Mouse (Mus musculus) heart, embryonic 10.5 days (tissue): ENCODE data around the gene Fhl2. TPM values are rescaled to one million over a fixed set of nuclear protein-coding genes. Genes with fewer than 3 reads are reported as not detected.
"Not testable (repeated sequence)": the region's sequence is repeated elsewhere in the genome, so short reads cannot be mapped to it uniquely, and the experiment has no call there.

ENCODE experiments used
- DNase-seq: peaks from one replicate; pipeline ENCODE4 v3.0.0-alpha.2; 2017; ENCODE audit warnings: low spot score
- H3K27ac ChIP-seq: fragments of 300-500 bp; sonication (generic); 2 replicates; pipeline ENCODE4 v1.5.1; 2016; ENCODE audit warnings: mild to moderate bottlenecking
- H3K27me3 ChIP-seq: fragments of 300-500 bp; sonication (generic); 2 replicates; pipeline ENCODE4 v1.6.1; 2016; ENCODE audit warnings: mild to moderate bottlenecking; ENCODE audit not compliant: poor library complexity, insufficient read depth, severe bottlenecking
- H3K36me3 ChIP-seq: fragments of 300-500 bp; sonication (generic); 2 replicates; pipeline ENCODE4 v1.6.1; 2016; ENCODE audit warnings: mild to moderate bottlenecking, moderate library complexity
- H3K4me1 ChIP-seq: fragments of 300-500 bp; sonication (generic); 2 replicates; pipeline ENCODE4 v1.6.1; 2016; ENCODE audit warnings: mild to moderate bottlenecking
- H3K4me3 ChIP-seq: fragments of 300-500 bp; sonication (generic); 2 replicates; pipeline ENCODE4 v1.5.1; 2016; ENCODE audit warnings: mild to moderate bottlenecking, moderate library complexity
- H3K9me3 ChIP-seq: fragments of 300-500 bp; sonication (generic); 2 replicates; pipeline ENCODE4 v1.6.1; 2016; ENCODE audit warnings: mild to moderate bottlenecking, moderate library complexity
- WGBS: fragments of 180-500 bp; shearing (Covaris S2); methylation state at CpG from one replicate; pipeline ENCODE4 v1.1.7; 2016; 5-methylcytosine and 5-hydroxymethylcytosine counted together
- polyA plus RNA-seq: library from polyadenylated mRNA; unstranded; fragments of >200 nt; fragmentation: Nextera tagmentation; extraction: Ambion mirVana; gene quantifications from 2 replicates; pipeline ENCODE4 v1.2.1, GENCODE M21; 2016

Gene Fhl2
- polyA plus RNA-seq, 1 experiment from 2014 or later: 112 TPM

GRCm38 (mm10) chr1:43141555-43141961 lies 55.2 kb downstream of the Fhl2 start:
- Histone ChIP-seq H3K27ac (0 out of 2 replicates have a peak overlapping the region, but pooled peaks have one; percentile 7), H3K9me3 (no peaks in the 10 kb centered on the region), H3K4me3 (no peak overlapping the region), H3K27me3 (no peaks in the 10 kb centered on the region), H3K4me1 (peaks cover 30% of the 10 kb centered on the region), H3K36me3 (peaks cover 72% of the 10 kb centered on the region)
- 70% methylated on average over 11 of the region's 11 CpGs for WGBS
- no peak for DNase-seq

DNA sequence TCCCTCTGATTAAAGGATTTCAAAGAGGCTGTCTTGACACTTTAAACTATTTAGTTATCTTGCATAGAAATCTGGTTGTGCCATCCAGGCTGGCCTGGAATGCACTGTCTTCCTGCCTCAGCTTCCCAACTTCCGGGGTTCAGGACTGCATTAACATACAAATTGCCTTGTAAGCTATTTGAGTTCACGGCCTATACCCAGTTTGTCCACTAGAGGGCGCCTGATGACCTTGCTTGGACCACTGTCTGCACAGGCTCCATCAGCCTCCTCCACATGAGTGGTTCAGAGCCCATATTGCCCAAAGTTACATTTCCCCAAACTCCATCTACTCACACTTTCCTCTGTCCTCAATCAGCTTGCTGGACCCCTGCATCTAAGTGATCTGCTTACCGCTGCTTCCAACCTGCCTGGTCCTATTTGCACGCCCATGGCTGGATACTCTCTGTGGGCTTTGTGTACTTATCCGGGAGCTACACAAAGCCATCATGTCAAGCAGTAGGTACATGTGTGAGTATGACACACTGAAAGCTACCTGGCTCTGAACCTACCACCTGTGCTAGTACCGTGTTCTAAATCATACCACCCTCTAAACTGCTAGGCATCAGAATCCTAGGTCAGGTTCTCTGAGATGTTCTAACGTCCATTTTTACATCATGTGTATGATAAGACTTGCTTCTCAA lies 57.1 kb downstream of the Fhl2 start:
- DNase-seq: peak; percentile 90
- 45% methylated on average over 8 of the region's 8 CpGs for WGBS
- Histone ChIP-seq H3K36me3 (peaks cover 74% of the 10 kb centered on the region), H3K27me3 (no peaks in the 10 kb centered on the region), H3K27ac (no peak overlapping the region), H3K4me3 (no peak overlapping the region), H3K4me1 (peaks cover 28% of the 10 kb centered on the region), H3K9me3 (no peaks in the 10 kb centered on the region)

DNA sequence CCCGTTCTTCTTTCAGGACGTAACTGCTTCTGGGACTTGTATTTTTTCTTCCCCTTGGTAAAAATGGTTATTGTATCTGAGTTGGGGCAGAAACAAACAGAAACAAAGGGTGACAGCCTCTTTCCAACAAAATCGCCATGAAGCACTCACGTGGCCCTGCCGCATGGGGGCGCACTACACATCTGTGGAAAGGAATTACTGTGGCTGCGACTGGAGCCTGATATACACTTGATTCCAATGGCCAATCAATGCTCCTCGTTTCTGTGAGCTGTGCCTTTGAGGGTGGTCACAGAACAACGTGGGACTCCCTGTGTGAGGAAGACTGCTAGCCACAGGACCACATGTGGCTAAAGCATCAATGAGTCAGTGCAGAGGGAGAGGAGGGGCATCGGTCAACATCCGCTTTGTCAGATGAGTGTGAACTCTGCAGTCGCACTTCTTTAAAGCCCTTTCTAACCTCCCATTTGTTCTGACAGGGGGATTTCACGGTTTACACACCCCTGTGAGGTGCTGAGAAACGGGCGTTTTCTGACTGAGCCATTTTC lies 58.4 kb downstream of the Fhl2 start:
- H3K36me3 ChIP-seq: peaks cover 73% of the 10 kb centered on the region
- no peak overlapping the region for H3K27ac ChIP-seq
- H3K9me3 ChIP-seq: no peaks in the 10 kb centered on the region
- no peaks in the 10 kb centered on the region for H3K27me3 ChIP-seq
- WGBS: 67% methylated on average over 15 of the region's 15 CpGs
- no peak overlapping the region for H3K4me3 ChIP-seq
- peaks cover 17% of the 10 kb centered on the region for H3K4me1 ChIP-seq
- no peak for DNase-seq

DNA sequence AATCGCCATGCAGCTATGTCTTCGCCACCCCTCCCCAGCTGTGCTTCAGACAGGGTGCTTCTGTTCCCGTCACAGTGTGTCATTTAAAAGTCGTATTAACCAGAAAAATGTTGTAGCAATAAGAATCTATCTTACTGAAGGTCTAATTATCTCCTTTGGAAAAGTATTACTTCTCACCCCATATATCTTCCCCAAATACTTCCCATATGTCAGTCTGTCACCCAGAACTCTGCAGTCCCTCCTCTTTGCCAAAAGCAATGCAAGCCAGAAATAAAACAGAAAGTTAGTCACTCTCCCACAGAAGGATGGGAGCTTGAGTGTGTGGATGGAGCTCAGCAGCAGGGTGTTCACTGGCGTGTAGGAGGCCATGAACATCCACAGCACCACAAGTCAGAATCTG lies 59.5 kb downstream of the Fhl2 start:
- no peak overlapping the region for H3K27ac ChIP-seq
- H3K9me3 ChIP-seq: no peaks in the 10 kb centered on the region
- H3K4me3 ChIP-seq: no peak overlapping the region
- H3K27me3 ChIP-seq: no peaks in the 10 kb centered on the region
- WGBS: 83% methylated on average over 5 of the region's 5 CpGs
- no peak for DNase-seq
- H3K4me1 ChIP-seq: peaks cover 17% of the 10 kb centered on the region
- H3K36me3 ChIP-seq: peaks cover 77% of the 10 kb centered on the region

DNA sequence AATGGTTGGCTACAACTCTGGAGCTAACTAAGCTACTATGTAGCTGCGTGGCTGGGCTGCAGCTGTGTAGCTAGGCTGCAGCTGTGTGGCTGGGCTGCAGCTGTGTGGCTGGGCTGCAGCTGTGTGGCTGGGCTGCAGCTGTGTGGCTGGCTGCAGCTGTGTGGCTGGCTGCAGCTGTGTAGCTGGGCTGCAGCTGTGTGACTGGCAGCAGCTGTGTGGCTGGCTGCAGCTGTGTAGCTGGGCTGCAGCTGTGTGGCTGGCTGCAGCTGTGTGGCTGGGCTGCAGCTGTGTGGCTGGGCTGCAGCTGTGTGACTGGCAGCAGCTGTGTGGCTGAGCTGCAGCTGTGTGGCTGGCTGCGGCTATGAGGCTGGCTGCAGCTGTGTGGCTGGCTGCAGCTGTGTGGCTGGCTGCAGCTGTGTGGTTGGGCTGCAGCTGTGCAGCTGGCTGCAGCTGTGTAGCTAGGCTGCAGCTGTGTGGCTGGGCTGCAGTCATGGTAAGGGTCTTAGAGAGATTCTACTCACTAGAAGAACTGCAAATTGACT lies 60.2 kb downstream of the Fhl2 start:
- H3K4me3 ChIP-seq, DNase-seq, H3K9me3 ChIP-seq, H3K27me3 ChIP-seq, H3K27ac ChIP-seq: not testable (repeated sequence)
- Histone ChIP-seq H3K4me1 (peaks cover 11% of the 10 kb centered on the region), H3K36me3 (peaks cover 77% of the 10 kb centered on the region)
- WGBS: 79% methylated on average over 2 of the region's 2 CpGs

- Histone ChIP-seq H3K4me1 (peaks cover 22% of the 10 kb centered on the region), H3K27ac (no peak overlapping the region), H3K36me3 (peaks cover 86% of the 10 kb centered on the region), H3K4me3 (no peak overlapping the region), H3K27me3 (no peaks in the 10 kb centered on the region), H3K9me3 (no peaks in the 10 kb centered on the region)
- peak; percentile 70 for DNase-seq
- WGBS: 85% methylated on average over 9 of the region's 9 CpGs
Measured at GRCm38 (mm10) chr1:43131591-43131990, 65.2 kb downstream of the Fhl2 start.

DNA sequence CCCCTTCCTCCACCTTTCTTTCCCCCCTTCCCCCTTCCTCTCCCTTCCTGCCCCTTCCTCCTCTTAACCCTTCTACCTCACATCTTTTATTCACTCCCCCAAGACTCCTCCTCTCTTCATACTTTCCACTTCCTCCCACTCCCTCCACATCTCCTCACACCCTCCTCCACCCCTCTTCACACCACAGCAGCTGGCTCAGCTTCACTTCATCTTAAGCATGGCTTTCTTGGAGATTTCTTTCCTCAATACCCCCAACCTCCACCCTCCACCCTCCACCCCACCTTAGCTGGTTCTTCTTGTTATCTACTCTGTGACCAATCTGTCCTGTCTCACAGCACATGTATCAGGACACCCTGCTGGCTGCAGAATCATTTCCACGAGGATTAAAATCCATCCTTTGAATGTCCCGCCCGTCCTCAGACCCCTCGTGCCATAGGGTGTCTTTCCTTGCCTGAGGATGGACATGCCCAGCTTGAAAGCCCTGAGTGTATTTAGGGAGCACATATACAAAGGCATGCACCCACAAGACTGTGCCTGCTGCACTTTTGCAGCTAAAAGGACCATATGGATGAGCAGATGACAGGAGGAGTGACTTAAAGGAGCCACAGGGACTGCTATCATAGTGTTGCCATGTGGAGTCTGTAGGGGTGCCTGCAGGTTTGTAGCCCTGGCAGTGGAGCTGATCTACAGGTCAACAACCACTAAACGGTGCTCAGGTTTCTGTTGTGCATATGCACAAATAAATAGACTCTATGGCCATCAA lies 66.4 kb downstream of the Fhl2 start:
- no peak overlapping the region for H3K4me3 ChIP-seq
- peak; percentile 55 for DNase-seq
- H3K27ac ChIP-seq: no peak overlapping the region
- H3K36me3 ChIP-seq: peaks cover 83% of the 10 kb centered on the region
- H3K9me3 ChIP-seq: no peaks in the 10 kb centered on the region
- WGBS: 67% methylated on average over 5 of the region's 5 CpGs
- peaks cover 19% of the 10 kb centered on the region for H3K4me1 ChIP-seq
- H3K27me3 ChIP-seq: no peaks in the 10 kb centered on the region

DNA sequence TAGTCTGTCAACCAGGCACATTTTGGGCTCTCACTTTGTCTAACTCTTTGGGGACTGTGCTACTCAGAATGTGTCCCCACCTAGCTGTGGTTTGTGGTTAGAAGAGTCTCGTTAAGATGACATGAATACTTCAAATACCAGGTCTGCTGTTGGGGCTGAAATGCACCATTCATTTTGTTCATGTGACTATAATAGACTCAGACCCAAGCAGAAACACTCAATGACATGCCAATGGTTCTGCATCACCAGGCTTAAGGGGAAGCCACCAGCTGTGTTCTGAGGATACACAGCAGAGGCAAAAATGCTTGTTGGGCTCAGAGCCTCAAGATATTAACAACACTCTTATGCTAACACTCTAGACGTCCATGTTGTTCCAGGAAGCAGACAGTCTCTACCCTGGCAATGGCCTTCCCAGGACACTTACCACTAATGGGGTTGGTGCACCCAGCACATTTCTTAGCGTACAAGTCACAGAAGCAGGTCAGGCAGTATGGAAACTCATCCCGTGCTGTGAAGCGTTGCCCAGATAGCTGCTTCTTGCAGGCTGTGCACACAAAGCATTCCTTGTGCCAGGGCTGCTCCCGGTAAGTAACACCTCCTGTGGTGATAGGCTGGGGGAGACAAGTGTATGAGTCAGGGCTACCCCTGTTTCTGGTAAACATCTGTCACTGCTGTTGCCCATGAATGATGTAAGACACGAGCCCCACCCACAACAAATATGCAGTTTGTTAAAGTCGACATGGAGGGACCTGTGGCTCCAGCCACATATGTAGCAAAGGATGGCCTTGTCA lies 68.8 kb downstream of the Fhl2 start:
- Histone ChIP-seq H3K27ac (no peak overlapping the region), H3K36me3 (peaks cover 88% of the 10 kb centered on the region), H3K4me3 (no peak overlapping the region), H3K4me1 (peaks cover 27% of the 10 kb centered on the region), H3K9me3 (no peaks in the 10 kb centered on the region), H3K27me3 (no peaks in the 10 kb centered on the region)
- no peak for DNase-seq
- 49% methylated on average over 8 of the region's 8 CpGs for WGBS

DNA sequence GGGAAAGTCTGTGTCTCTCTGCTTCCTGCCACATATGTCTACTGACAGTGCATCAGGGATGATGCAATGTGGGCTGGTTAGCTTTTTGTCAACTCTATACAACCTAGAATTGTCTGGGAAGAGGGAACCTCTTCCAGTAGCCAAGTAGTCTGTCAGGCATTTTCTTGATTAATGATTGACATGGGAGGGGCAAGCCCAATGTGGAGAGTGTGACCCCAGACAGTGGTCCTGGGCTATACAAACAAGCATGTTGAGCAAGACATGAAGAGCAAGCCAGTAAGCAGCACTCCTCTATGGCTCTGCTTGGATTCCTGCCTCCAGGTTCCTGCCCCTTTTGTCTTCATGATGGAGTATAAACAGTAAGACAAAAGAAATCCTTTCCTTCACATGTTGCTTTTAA lies 69.6 kb downstream of the Fhl2 start:
- Histone ChIP-seq H3K4me1 (peaks cover 27% of the 10 kb centered on the region), H3K27me3 (no peaks in the 10 kb centered on the region), H3K9me3 (no peaks in the 10 kb centered on the region), H3K27ac (no peak overlapping the region), H3K4me3 (no peak overlapping the region), H3K36me3 (peaks cover 88% of the 10 kb centered on the region)
- no peak for DNase-seq

DNA sequence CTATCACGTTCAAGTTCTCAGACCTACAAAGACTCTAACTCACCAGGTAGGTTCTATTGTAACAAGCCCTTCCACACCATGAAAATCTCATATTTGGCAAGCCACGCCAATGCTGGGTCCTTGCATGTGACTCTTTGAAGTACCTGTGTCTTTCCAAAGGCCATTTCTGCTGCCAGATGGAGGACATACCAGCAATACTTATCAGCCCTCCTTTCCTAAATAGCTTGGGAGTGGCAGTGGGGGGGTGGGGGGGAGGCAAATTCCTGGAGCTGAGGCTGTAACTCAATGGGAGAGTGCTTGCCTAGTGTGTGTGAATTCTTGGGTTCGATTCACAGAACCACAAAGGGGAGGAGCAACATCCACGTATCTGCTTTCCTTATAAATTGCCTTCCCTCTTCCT lies 72.1 kb downstream of the Fhl2 start:
- H3K4me1 ChIP-seq: peaks cover 17% of the 10 kb centered on the region; the same call in 1 of the 2 replicates
- no peaks in the 10 kb centered on the region for H3K9me3 ChIP-seq
- 59% methylated on average over 4 of the region's 4 CpGs for WGBS
- H3K27me3 ChIP-seq: no peaks in the 10 kb centered on the region
- no peak for DNase-seq
- H3K27ac ChIP-seq: no peak overlapping the region
- H3K36me3 ChIP-seq: peaks cover 85% of the 10 kb centered on the region
- no peak overlapping the region for H3K4me3 ChIP-seq

DNA sequence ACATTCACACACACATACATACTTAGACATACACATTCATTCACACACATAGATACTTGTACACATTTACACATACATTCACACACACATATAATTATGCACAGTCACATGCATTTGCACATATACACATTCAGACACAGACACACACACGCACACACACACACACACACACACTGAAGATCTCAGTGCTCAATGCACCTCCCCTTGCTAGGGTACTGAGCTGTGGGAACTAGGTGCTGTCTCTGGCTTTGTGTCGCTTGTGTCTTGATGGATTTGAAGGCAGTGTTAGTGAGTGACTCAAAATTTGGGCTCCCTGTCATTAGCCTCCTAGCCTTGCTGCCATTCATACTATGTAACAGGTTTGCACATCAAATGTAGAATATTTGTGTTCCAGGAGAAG lies 74.2 kb downstream of the Fhl2 start:
- Histone ChIP-seq H3K4me3 (no peak overlapping the region), H3K27ac (no peak overlapping the region), H3K36me3 (peaks cover 77% of the 10 kb centered on the region), H3K9me3 (no peaks in the 10 kb centered on the region), H3K27me3 (no peaks in the 10 kb centered on the region), H3K4me1 (peaks cover 7% of the 10 kb centered on the region; the same call in 1 of the 2 replicates)
- WGBS: 83% methylated on average over 2 of the region's 2 CpGs
- DNase-seq: no peak

- 93% methylated on average over 5 of the region's 5 CpGs for WGBS
- peak; percentile 6 for DNase-seq
Measured at GRCm38 (mm10) chr1:43120950-43121349, 75.8 kb downstream of the Fhl2 start.

More at GRCm38 (mm10) chr1:43120950-43121349, 75.8 kb downstream of the Fhl2 start:
- H3K36me3 ChIP-seq: peaks cover 78% of the 10 kb centered on the region
- no peak overlapping the region for H3K4me3 ChIP-seq
- H3K9me3 ChIP-seq: no peaks in the 10 kb centered on the region
- no peaks in the 10 kb centered on the region for H3K27me3 ChIP-seq
- H3K27ac ChIP-seq: no peak overlapping the region
- H3K4me1 ChIP-seq: peaks cover 7% of the 10 kb centered on the region; the same call in 1 of the 2 replicates
